In genomic region chr12:33035719-33036521, GRCm38 (mm10) we compare ENCODE assay signal across 8 mouse cellular contexts. TPM values are rescaled to one million over a fixed set of nuclear protein-coding genes. Genes with fewer than 3 reads are reported as not detected.
DNase-seq lines count a peak whose midpoint lies in the region; ATAC-seq and TF ChIP-seq lines count a peak whose summit lies in the region.

No protein-coding gene starts in this region.

- H3K4me1 ChIP-seq in forebrain, embryonic 10.5 days, result peaks cover 20% of the 10 kb centered on the region
- peaks cover 23% of the 10 kb centered on the region for H3K4me1 ChIP-seq in heart, embryonic 16.5 days (ENCODE audit: control insufficient read depth, insufficient read depth, low read length)
- peaks cover 9% of the 10 kb centered on the region; the same call in 1 of the 2 replicates for H3K4me1 ChIP-seq in lung, postnatal 0 days (ENCODE audit: insufficient read depth, low read depth, low read length)

- ATAC-seq in heart, embryonic 16.5 days (replicated peaks; ENCODE audit: extremely low read depth, insufficient read depth, low FRiP score), result peak; percentile 64
- ATAC-seq in lung, postnatal 0 days, result no peak

- DNase-seq in retina, postnatal 1 day, result peak; percentile 88
- no peak for DNase-seq in retina, embryonic 14.5 days (ENCODE audit: low spot score)
- peak; percentile 40 for DNase-seq in forebrain, embryonic 10.5 days (ENCODE audit: extremely low spot score, low spot score)
- DNase-seq in layer of hippocampus, adult 11-12 months (ENCODE audit: low spot score), result peak; percentile 84
- DNase-seq in lung, postnatal 0 days (ENCODE audit: low spot score), result peak; percentile 72
- peak; percentile 86 to 89 for DNase-seq in right cerebral cortex, adult 2 months (ENCODE audit: low spot score in 2 of 2)
- no peak for DNase-seq in thymus, adult 18-20 months

- H3K36me3 ChIP-seq in forebrain, embryonic 10.5 days (replicated peaks), result no peaks in the 10 kb centered on the region
- H3K36me3 ChIP-seq in heart, embryonic 16.5 days (ENCODE audit: control insufficient read depth, insufficient read depth), result no peaks in the 10 kb centered on the region
- no peaks in the 10 kb centered on the region for H3K36me3 ChIP-seq in lung, postnatal 0 days (ENCODE audit: insufficient read depth, low read length)

- peak overlapping the region; percentile 39; the same call in 1 of the 2 replicates for H3K9ac ChIP-seq in heart, embryonic 16.5 days (ENCODE audit: low read length)
- H3K9ac ChIP-seq in lung, postnatal 0 days (replicated peaks; ENCODE audit: low read depth), result no peak overlapping the region

- no peaks in the 10 kb centered on the region for H3K9me3 ChIP-seq in forebrain, embryonic 10.5 days
- H3K9me3 ChIP-seq in heart, embryonic 16.5 days (replicated peaks; ENCODE audit: control insufficient read depth, low read length), result no peaks in the 10 kb centered on the region
- H3K9me3 ChIP-seq in lung, postnatal 0 days (ENCODE audit: low read length), result no peaks in the 10 kb centered on the region

- no peak for TF ChIP-seq EP300 in lung, postnatal 0 days (IDR thresholded peaks at IDR 0.05)

- H3K27ac ChIP-seq in forebrain, embryonic 10.5 days, result peak overlapping the region; percentile 68
- H3K27ac ChIP-seq in heart, embryonic 16.5 days (ENCODE audit: low read length), result peak overlapping the region; percentile 74
- no peak overlapping the region for H3K27ac ChIP-seq in lung, postnatal 0 days (ENCODE audit: low read length)

- H3K4me2 ChIP-seq in heart, embryonic 16.5 days (ENCODE audit: low read depth, low read length), result peak overlapping the region; percentile 53
- H3K4me2 ChIP-seq in lung, postnatal 0 days (replicated peaks; ENCODE audit: low read depth, low read length), result peak overlapping the region; percentile 30

- TF ChIP-seq CTCF in lung, postnatal 0 days (IDR thresholded peaks at IDR 0.05), result no peak

- 22% methylated on average over 21 of the region's 21 CpGs for WGBS in forebrain, embryonic 10.5 days
- WGBS in heart, embryonic 16.5 days, result 19% methylated on average over 21 of the region's 21 CpGs
- WGBS in lung, postnatal 0 days, result 14% methylated on average over 21 of the region's 21 CpGs

- peaks cover 42% of the 10 kb centered on the region for H3K27me3 ChIP-seq in forebrain, embryonic 10.5 days (ENCODE audit: poor library complexity, severe bottlenecking)
- H3K27me3 ChIP-seq in heart, embryonic 16.5 days (ENCODE audit: control insufficient read depth, insufficient read depth, low read length), result no peaks in the 10 kb centered on the region
- no peaks in the 10 kb centered on the region for H3K27me3 ChIP-seq in lung, postnatal 0 days (replicated peaks; ENCODE audit: insufficient read depth, low read length)

- H3K4me3 ChIP-seq in forebrain, embryonic 10.5 days, result peak overlapping the region; percentile 30
- peak overlapping the region; percentile 19 for H3K4me3 ChIP-seq in heart, embryonic 16.5 days (ENCODE audit: low read length)
- no peak overlapping the region for H3K4me3 ChIP-seq in lung, postnatal 0 days (ENCODE audit: low read depth, low read length)

RNA-seq across cellular contexts. Expression of gene Cdhr3, which starts 56.8 kb away (rescaled TPM):
- not detected in 2 replicates for polyA plus RNA-seq in forebrain, embryonic 10.5 days (2016; fragmentation: Nextera tagmentation; extraction: Ambion mirVana)
- 0.28 and 0.55 TPM in 2 replicates for polyA plus RNA-seq in heart, embryonic 16.5 days (2015; fragmentation: Nextera tagmentation; extraction: Ambion mirVana)
- 5.6 and 6.5 TPM in 2 replicates for polyA plus RNA-seq in lung, postnatal 0 days (2015; fragmentation: Nextera tagmentation; extraction: Ambion mirVana)

Comparison
In these comparisons a context has a peak if more than half of its experiments do, and no peak if none do; other contexts are left out.
1. DNase-seq: peak in retina, postnatal 1 day (single experiment), forebrain, embryonic 10.5 days (single experiment), layer of hippocampus, adult 11-12 months (single experiment), lung, postnatal 0 days (single experiment) and right cerebral cortex, adult 2 months (2 of 2); none in retina, embryonic 14.5 days (single experiment) and thymus, adult 18-20 months (0 of 2).